Comparison of ENCODE assay signal across 9 mouse cellular contexts in the genomic region with DNA sequence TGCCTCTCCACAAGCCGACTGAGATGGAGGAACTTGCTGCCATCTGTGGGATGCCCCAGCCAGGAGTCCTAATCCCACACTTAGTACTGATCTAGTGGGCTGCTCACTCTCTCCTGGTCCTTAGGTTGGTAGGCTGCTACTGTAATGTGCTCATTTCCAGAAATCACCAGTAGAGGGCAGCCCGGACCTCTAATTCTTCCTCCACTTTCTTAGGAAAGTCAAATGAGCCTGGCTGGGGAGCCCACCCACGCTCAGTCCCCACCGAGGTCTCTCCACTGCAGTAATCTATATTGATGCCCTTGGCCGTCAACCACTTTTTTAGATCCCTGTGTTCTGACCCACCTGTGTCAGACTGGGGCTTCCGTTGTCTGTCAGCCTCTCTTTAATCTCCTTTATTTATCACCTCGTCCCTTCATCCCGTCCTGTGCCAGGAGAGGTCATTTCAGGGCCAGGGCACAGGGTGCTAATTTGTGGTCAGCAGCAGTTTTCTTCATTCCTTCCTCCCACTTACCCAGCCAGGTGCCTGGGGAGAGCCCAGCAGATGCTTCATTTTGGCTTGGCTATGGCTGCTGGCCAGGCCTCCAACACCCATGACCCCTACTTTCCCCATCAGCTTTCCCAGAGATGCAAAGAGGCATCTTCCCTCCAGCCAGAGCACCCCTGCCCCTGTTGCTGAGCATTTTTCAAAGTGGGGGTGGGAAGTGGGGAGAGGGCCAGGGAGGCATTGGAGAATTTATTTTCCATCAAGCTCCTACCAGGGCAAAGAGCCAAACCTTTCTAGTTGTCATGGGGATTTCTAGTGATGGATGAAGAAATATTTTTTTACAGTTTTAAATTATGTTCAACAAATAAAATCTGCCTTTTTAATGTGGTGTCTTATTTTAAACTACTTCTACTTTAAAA. TPM values are rescaled to one million over a fixed set of nuclear protein-coding genes. Genes with fewer than 3 reads are reported as not detected.
A peak's percentile ranks its signal among the peaks of the same experiment; 100 is the strongest.
DNase-seq lines count a peak whose midpoint lies in the region; ATAC-seq lines count a peak whose summit lies in the region.
"Had no signal": no experiment of that assay in that cellular context is flagged by ENCODE, and none has a peak within 500 bp of the region (broad histone marks: within the 10 kb centered on the region; RNA-seq: fewer than 3 reads in every experiment).

No protein-coding gene starts in this region.

- WGBS in forebrain, embryonic 14.5 days = 41% methylated on average over 8 of the region's 8 CpGs
- WGBS in hindbrain, embryonic 11.5 days = 30% methylated on average over 8 of the region's 8 CpGs

- DNase-seq in cerebellum, adult 9-10 months = peak; percentile 34
- peak; percentile 36 to 37 for DNase-seq in adrenal gland, postnatal 4 days (ENCODE audit: low spot score in 2 of 2)
- DNase-seq in forebrain, embryonic 14.5 days (ENCODE audit: low spot score) = peak; percentile 88
- peak; percentile 88 for DNase-seq in hindbrain, embryonic 11.5 days (ENCODE audit: low spot score)
- DNase-seq in layer of hippocampus, adult 9-10 months (ENCODE audit: low spot score) = peak; percentile 69
- peak; percentile 75 for DNase-seq in lung, postnatal 25 days (ENCODE audit: low spot score)
- DNase-seq in right cerebral cortex, adult 2 months (ENCODE audit: low spot score in 2 of 2) = peak; percentile 84 to 87

- H3K4me2 ChIP-seq in forebrain, embryonic 14.5 days (ENCODE audit: low read length) = no peak overlapping the region
- H3K4me2 ChIP-seq in hindbrain, embryonic 11.5 days (replicated peaks; ENCODE audit: low read depth, low read length) = no peak overlapping the region

- H3K36me3 ChIP-seq in forebrain, embryonic 14.5 days (ENCODE audit: control insufficient read depth, insufficient read depth, low read length) = peaks cover 32% of the 10 kb centered on the region
- no peaks in the 10 kb centered on the region for H3K36me3 ChIP-seq in hindbrain, embryonic 11.5 days (ENCODE audit: control insufficient read depth, insufficient read depth, low read length)

- no peak overlapping the region for H3K9ac ChIP-seq in forebrain, embryonic 14.5 days (ENCODE audit: low read length)
- H3K9ac ChIP-seq in hindbrain, embryonic 11.5 days (ENCODE audit: low read depth, low read length) = no peak overlapping the region

- H3K4me3 ChIP-seq in forebrain, embryonic 14.5 days (ENCODE audit: low read depth, low read length) = no peak overlapping the region
- no peak overlapping the region for H3K4me3 ChIP-seq in hindbrain, embryonic 11.5 days (ENCODE audit: low read depth, low read length)
- H3K4me3 ChIP-seq: megakaryocyte, embryonic 14.5 days had no signal

- no peak for ATAC-seq in cerebellum, adult (ENCODE audit: insufficient number of reproducible peaks, low FRiP score, low TSS enrichment)
- peak; percentile 64 for ATAC-seq in forebrain, embryonic 14.5 days
- peak; percentile 61 for ATAC-seq in hindbrain, embryonic 11.5 days (ENCODE audit: low FRiP score)

- H3K4me1 ChIP-seq in forebrain, embryonic 14.5 days (ENCODE audit: control insufficient read depth, insufficient read depth, low read length) = peaks cover 14% of the 10 kb centered on the region
- no peaks in the 10 kb centered on the region; the same call in 1 of the 2 replicates for H3K4me1 ChIP-seq in hindbrain, embryonic 11.5 days (replicated peaks; ENCODE audit: control insufficient read depth, insufficient read depth, low read length)

- no peaks in the 10 kb centered on the region for H3K27me3 ChIP-seq in forebrain, embryonic 14.5 days (replicated peaks; ENCODE audit: control insufficient read depth, insufficient read depth, low read length)
- peaks cover 2% of the 10 kb centered on the region; the same call in 1 of the 2 replicates for H3K27me3 ChIP-seq in hindbrain, embryonic 11.5 days (ENCODE audit: control insufficient read depth, insufficient read depth, low read length)

- H3K9me3 ChIP-seq in forebrain, embryonic 14.5 days (replicated peaks; ENCODE audit: control insufficient read depth, low read length) = no peaks in the 10 kb centered on the region
- H3K9me3 ChIP-seq in hindbrain, embryonic 11.5 days (ENCODE audit: control insufficient read depth, low read length) = no peaks in the 10 kb centered on the region
- H3K9me3 ChIP-seq: megakaryocyte, embryonic 14.5 days had no signal

- no peak overlapping the region for H3K27ac ChIP-seq in forebrain, embryonic 14.5 days (ENCODE audit: low read depth, low read length)
- no peak overlapping the region for H3K27ac ChIP-seq in hindbrain, embryonic 11.5 days (ENCODE audit: low read depth, low read length)

RNA-seq across cellular contexts. Expression of a gene that starts 5.2 kb away (rescaled TPM):
- 10 to 100 TPM; 25.3 to 30.8 TPM for total RNA-seq in adrenal gland, postnatal 4 days (2021)
- polyA plus RNA-seq in forebrain, embryonic 14.5 days (2014; fragmentation: Nextera tagmentation; extraction: Ambion mirVana) = 10.3 and 12.5 TPM in 2 replicates
- polyA plus RNA-seq in hindbrain, embryonic 11.5 days (2014; fragmentation: Nextera tagmentation; extraction: Ambion mirVana) = 13.0 and 15.7 TPM in 2 replicates

RNA-seq across cellular contexts. Expression of a gene that starts 14.8 kb away (rescaled TPM):
- total RNA-seq in adrenal gland, postnatal 4 days (2021) = 10 to 100 TPM; 25.2 to 28.5 TPM
- polyA plus RNA-seq in forebrain, embryonic 14.5 days (2014; fragmentation: Nextera tagmentation; extraction: Ambion mirVana) = 40.0 and 45.8 TPM in 2 replicates
- polyA plus RNA-seq in hindbrain, embryonic 11.5 days (2014; fragmentation: Nextera tagmentation; extraction: Ambion mirVana) = 36.5 and 40.3 TPM in 2 replicates

RNA-seq across cellular contexts. Expression of a gene that starts 15.1 kb away (rescaled TPM):
- total RNA-seq in adrenal gland, postnatal 4 days (2021) = 10 to 100 TPM; 15.9 to 16.7 TPM
- 11.5 and 14.4 TPM in 2 replicates for polyA plus RNA-seq in forebrain, embryonic 14.5 days (2014; fragmentation: Nextera tagmentation; extraction: Ambion mirVana)
- 8.9 and 10.0 TPM in 2 replicates for polyA plus RNA-seq in hindbrain, embryonic 11.5 days (2014; fragmentation: Nextera tagmentation; extraction: Ambion mirVana)

RNA-seq across cellular contexts. Expression of a gene that starts 36.5 kb away (rescaled TPM):
- total RNA-seq in adrenal gland, postnatal 4 days (2021) = not detected
- polyA plus RNA-seq in forebrain, embryonic 14.5 days (2014; fragmentation: Nextera tagmentation; extraction: Ambion mirVana) = 0.80 and 1.0 TPM in 2 replicates
- not detected in 2 replicates for polyA plus RNA-seq in hindbrain, embryonic 11.5 days (2014; fragmentation: Nextera tagmentation; extraction: Ambion mirVana)

RNA-seq across cellular contexts. Expression of a gene that starts 40.5 kb away (rescaled TPM):
- total RNA-seq in adrenal gland, postnatal 4 days (2021) = 1 to 10 TPM; 2.1 to 2.3 TPM
- 0.52 and 0.58 TPM in 2 replicates for polyA plus RNA-seq in forebrain, embryonic 14.5 days (2014; fragmentation: Nextera tagmentation; extraction: Ambion mirVana)
- polyA plus RNA-seq in hindbrain, embryonic 11.5 days (2014; fragmentation: Nextera tagmentation; extraction: Ambion mirVana) = 0.66 and 0.71 TPM in 2 replicates

Comparison
In these comparisons a context has a peak if more than half of its experiments do, and no peak if none do; other contexts are left out.
1. DNase-seq: peak in every context shown above with its lines; median percentile 88 in forebrain, embryonic 14.5 days; 88 in hindbrain, embryonic 11.5 days; 86 in right cerebral cortex, adult 2 months; 75 in lung, postnatal 25 days; 69 in layer of hippocampus, adult 9-10 months; 36 in adrenal gland, postnatal 4 days; 34 in cerebellum, adult 9-10 months.